Mouse (Mus musculus) C2C12 (cell line): Measurements from ENCODE around the gene Shoc2.

Experiments
- CEBPB ChIP-seq: IDR thresholded peaks from one replicate; pipeline ENCODE4 v1.6.1; 2011; ENCODE audit warnings: low read depth, mild to moderate bottlenecking, control low read depth, moderate library complexity
- CTCF ChIP-seq: IDR thresholded peaks from one replicate; pipeline ENCODE4 v1.5.1; 2011; ENCODE audit not compliant: control insufficient read depth, insufficient read depth, insufficient read length
- MYOD1 ChIP-seq: IDR thresholded peaks from one replicate; pipeline ENCODE4 v1.6.1; 2011; ENCODE audit warnings: low read depth; ENCODE audit not compliant: control insufficient read depth, insufficient read length
- MYOG ChIP-seq: IDR thresholded peaks from one replicate; pipeline ENCODE4 v1.6.1; 2011; ENCODE audit not compliant: control insufficient read depth, insufficient read length; ENCODE audit errors: extremely low read depth
- USF1 ChIP-seq: IDR thresholded peaks from one replicate; pipeline ENCODE4 v1.6.1; 2011; ENCODE audit warnings: low read depth, mild to moderate bottlenecking, control low read depth, moderate library complexity

GRCm38 (mm10) chr19:53898498-53898897 is 45.6 kb upstream of the Shoc2 start:
- TF ChIP-seq CTCF (no peak), USF1 (no peak), MYOD1 (no peak), CEBPB (no peak), MYOG (no peak)
